Mouse (Mus musculus): Measurements from ENCODE around the gene Col16a1. TPM values are rescaled to one million over a fixed set of nuclear protein-coding genes. Genes with fewer than 3 reads are reported as not detected.

The Col16a1 gene
- total and polyA plus RNA-seq, 3 experiments, result 0.25 to 0.50 TPM; not detected in 1

DNA sequence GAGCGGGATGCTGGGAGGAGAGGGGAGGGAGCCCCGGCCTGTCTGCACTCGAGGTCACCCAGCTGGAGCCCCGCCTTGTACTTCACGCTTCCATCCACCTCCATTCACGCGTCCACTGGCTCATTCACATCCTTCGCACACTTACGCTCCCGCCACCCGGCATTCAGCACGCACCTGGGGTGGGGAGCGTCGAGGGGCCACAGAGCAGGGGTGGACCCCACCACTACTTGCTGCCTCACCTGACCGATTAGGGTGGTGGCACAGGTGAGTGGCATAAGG, 91.5 kb downstream of the Col16a1 start, which contains the start of gene Hcrtr1:
Gene Hcrtr1, minus strand, starts transcription at position 146 of the 279 bp plus-strand sequence.
- no peak within 1 kb of the TSS for H3K4me3 ChIP-seq (ENCODE audit: control insufficient read depth in 1 of 2, insufficient read depth in 1 of 2, low read depth in 2 of 2, low read length in 2 of 2)
- H3K4me1 ChIP-seq (ENCODE audit: control insufficient read depth in 1 of 2, insufficient read depth in 2 of 2, low read length in 2 of 2), result no peaks in the 10 kb centered on the region
- no peaks in the 10 kb centered on the region for H3K9me3 ChIP-seq (replicated peaks; ENCODE audit: insufficient read depth, low read length)
- no peak for TF ChIP-seq TBP (IDR thresholded peaks at IDR 0.05; ENCODE audit: low read depth, low read length)
- no peak for TF ChIP-seq RAD21 (IDR thresholded peaks at IDR 0.05; ENCODE audit: low read depth, low read length)
- no peak for TF ChIP-seq TAL1 (IDR thresholded peaks at IDR 0.05; ENCODE audit: low read length)
- TF ChIP-seq POLR2AphosphoS5 (IDR thresholded peaks at IDR 0.05; ENCODE audit: borderline replicate concordance, low read depth, low read length), result no peak
- H3K9ac ChIP-seq (ENCODE audit: control insufficient read depth, low read depth, low read length, poor library complexity, severe bottlenecking), result no peak within 1 kb of the TSS
- H3K27ac ChIP-seq (ENCODE audit: control insufficient read depth, low read depth, low read length), result no peak within 1 kb of the TSS
- H3K27me3 ChIP-seq (ENCODE audit: control insufficient read depth in 1 of 2, insufficient read depth in 2 of 2, low read length in 2 of 2), result peaks cover 9 to 15% of the 10 kb centered on the region in 2 experiments
- DNase-seq (ENCODE audit: low read depth, low spot score), result no peak
- no peaks in the 10 kb centered on the region for H3K36me3 ChIP-seq (ENCODE audit: control insufficient read depth in 1 of 2, insufficient read depth in 2 of 2, low read length in 2 of 2)
- no peaks in the 10 kb centered on the region for H3K79me2 ChIP-seq (ENCODE audit: control insufficient read depth, insufficient read depth, low read length, poor library complexity)

DNA sequence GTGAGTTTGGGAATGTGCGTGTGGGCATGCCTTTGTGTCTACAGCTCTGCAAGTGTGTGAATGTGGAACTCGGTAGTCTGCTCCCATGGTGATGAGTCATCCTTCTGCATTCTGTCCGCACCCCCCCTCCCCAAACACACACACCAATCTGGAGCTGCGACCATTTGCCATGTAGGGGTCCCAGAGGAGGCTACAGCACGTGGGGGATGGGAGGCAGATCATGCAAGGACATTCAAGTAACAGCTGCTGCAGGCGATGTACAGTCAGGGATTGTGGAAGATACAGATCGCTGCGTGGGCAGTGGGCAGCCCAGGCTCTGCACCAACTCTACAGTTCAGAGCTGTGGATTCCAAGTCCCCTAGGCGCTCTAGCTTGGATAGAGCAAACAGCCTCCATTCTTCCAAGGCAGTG, 93.4 kb downstream of the Col16a1 start:
- Histone ChIP-seq H3K4me1 (ENCODE audit: control insufficient read depth in 1 of 2, insufficient read depth in 2 of 2, low read length in 2 of 2) (no peaks in the 10 kb centered on the region), H3K9ac (ENCODE audit: control insufficient read depth, low read depth, low read length, poor library complexity, severe bottlenecking) (no peak overlapping the region), H3K4me3 (ENCODE audit: control insufficient read depth in 1 of 2, insufficient read depth in 1 of 2, low read depth in 2 of 2, low read length in 2 of 2) (no peak overlapping the region), H3K9me3 (replicated peaks; ENCODE audit: insufficient read depth, low read length) (no peaks in the 10 kb centered on the region), H3K79me2 (ENCODE audit: control insufficient read depth, insufficient read depth, low read length, poor library complexity) (no peaks in the 10 kb centered on the region), H3K27ac (ENCODE audit: control insufficient read depth, low read depth, low read length) (no peak overlapping the region), H3K36me3 (ENCODE audit: control insufficient read depth in 1 of 2, insufficient read depth in 2 of 2, low read length in 2 of 2) (no peaks in the 10 kb centered on the region), H3K27me3 (ENCODE audit: control insufficient read depth in 1 of 2, insufficient read depth in 2 of 2, low read length in 2 of 2) (peaks cover 11 to 23% of the 10 kb centered on the region in 2 experiments)
- no peak for TF ChIP-seq GABPA (IDR thresholded peaks at IDR 0.05; ENCODE audit: low read depth, low read length)
- no peak for TF ChIP-seq MYB (IDR thresholded peaks at IDR 0.05; ENCODE audit: low read depth, low read length)
- no peak for TF ChIP-seq SIN3A (IDR thresholded peaks at IDR 0.05; ENCODE audit: low read length)
- TF ChIP-seq NRF1 (IDR thresholded peaks at IDR 0.05; ENCODE audit: insufficient read depth, low read depth, low read length, poor library complexity, severe bottlenecking), result no peak
- no peak for TF ChIP-seq SMC3 (IDR thresholded peaks at IDR 0.05; ENCODE audit: low read depth, low read length)
- TF ChIP-seq UBTF (IDR thresholded peaks at IDR 0.05; ENCODE audit: borderline replicate concordance, insufficient read depth, low read depth, low read length), result no peak
- TF ChIP-seq MAX (IDR thresholded peaks at IDR 0.05; ENCODE audit: low read length), result no peak
- no peak for TF ChIP-seq USF1 (IDR thresholded peaks at IDR 0.05; ENCODE audit: low read depth, low read length)
- TF ChIP-seq HCFC1 (IDR thresholded peaks at IDR 0.05; ENCODE audit: low read depth, low read length), result no peak
- TF ChIP-seq MYC (IDR thresholded peaks at IDR 0.05; ENCODE audit: low read depth, low read length), result no peak
- TF ChIP-seq TBP (IDR thresholded peaks at IDR 0.05; ENCODE audit: low read depth, low read length), result no peak
- no peak for DNase-seq (ENCODE audit: low read depth, low spot score)

DNA sequence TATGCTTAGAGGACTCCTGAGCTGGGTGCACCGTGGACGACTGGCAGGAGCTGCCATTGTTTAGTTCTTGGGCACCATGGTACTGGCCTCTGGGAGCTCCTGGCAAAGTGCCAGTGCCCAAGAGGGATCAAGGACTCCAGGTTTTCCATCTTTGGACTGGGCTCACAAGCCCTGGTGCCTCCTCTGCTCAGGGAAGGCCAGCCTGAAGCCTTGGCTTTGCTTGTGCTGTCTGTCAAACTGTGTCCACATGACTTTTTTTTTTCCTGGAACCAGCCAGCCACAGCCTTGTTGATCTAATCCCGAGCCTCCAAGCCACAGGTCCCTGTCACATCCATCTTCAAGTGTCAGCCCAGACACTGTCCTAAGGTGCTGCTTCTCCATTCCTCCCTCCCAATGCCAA, 94.1 kb downstream of the Col16a1 start:
- H3K27ac ChIP-seq (ENCODE audit: control insufficient read depth, low read depth, low read length), result no peak overlapping the region
- H3K4me3 ChIP-seq (ENCODE audit: control insufficient read depth in 1 of 2, insufficient read depth in 1 of 2, low read depth in 2 of 2, low read length in 2 of 2), result no peak overlapping the region
- H3K27me3 ChIP-seq (ENCODE audit: control insufficient read depth in 1 of 2, insufficient read depth in 2 of 2, low read length in 2 of 2), result peaks cover 17 to 28% of the 10 kb centered on the region in 2 experiments
- no peak overlapping the region for H3K9ac ChIP-seq (ENCODE audit: control insufficient read depth, low read depth, low read length, poor library complexity, severe bottlenecking)
- H3K9me3 ChIP-seq (replicated peaks; ENCODE audit: insufficient read depth, low read length), result no peaks in the 10 kb centered on the region
- H3K36me3 ChIP-seq (ENCODE audit: control insufficient read depth in 1 of 2, insufficient read depth in 2 of 2, low read length in 2 of 2), result no peaks in the 10 kb centered on the region
- H3K4me1 ChIP-seq (ENCODE audit: control insufficient read depth in 1 of 2, insufficient read depth in 2 of 2, low read length in 2 of 2), result no peaks in the 10 kb centered on the region
- TF ChIP-seq UBTF (IDR thresholded peaks at IDR 0.05; ENCODE audit: borderline replicate concordance, insufficient read depth, low read depth, low read length), result no peak
- TF ChIP-seq MAX (IDR thresholded peaks at IDR 0.05; ENCODE audit: low read length), result no peak
- no peak for TF ChIP-seq JUND (IDR thresholded peaks at IDR 0.05; ENCODE audit: low read depth, low read length)
- TF ChIP-seq POLR2AphosphoS5 (IDR thresholded peaks at IDR 0.05; ENCODE audit: borderline replicate concordance, low read depth, low read length), result no peak
- TF ChIP-seq KAT2A (conservative IDR thresholded peaks at IDR 0.05; ENCODE audit: low read depth, low read length), result no peak
- TF ChIP-seq MAZ (IDR thresholded peaks at IDR 0.05; ENCODE audit: low read depth, low read length), result no peak
- no peak for TF ChIP-seq ETS1 (IDR thresholded peaks at IDR 0.05; ENCODE audit: low read depth, low read length)
- TF ChIP-seq USF1 (IDR thresholded peaks at IDR 0.05; ENCODE audit: low read depth, low read length), result no peak
- no peak for TF ChIP-seq ZNF384 (IDR thresholded peaks at IDR 0.05; ENCODE audit: low read depth, low read length)
- no peak for TF ChIP-seq ELF1 (IDR thresholded peaks at IDR 0.05; ENCODE audit: low read depth, low read length)
- no peak for TF ChIP-seq GATA1 (IDR thresholded peaks at IDR 0.05; ENCODE audit: low read depth, low read length)
- TF ChIP-seq MYB (IDR thresholded peaks at IDR 0.05; ENCODE audit: low read depth, low read length), result no peak
- no peak for TF ChIP-seq HCFC1 (IDR thresholded peaks at IDR 0.05; ENCODE audit: low read depth, low read length)
- no peak for TF ChIP-seq TAL1 (IDR thresholded peaks at IDR 0.05; ENCODE audit: low read length)
- no peak for TF ChIP-seq CHD1 (IDR thresholded peaks at IDR 0.05; ENCODE audit: low read depth, low read length)
- no peak for TF ChIP-seq ZMIZ1 (IDR thresholded peaks at IDR 0.05; ENCODE audit: low read depth, low read length)
- H3K79me2 ChIP-seq (ENCODE audit: control insufficient read depth, insufficient read depth, low read length, poor library complexity), result no peaks in the 10 kb centered on the region
- no peak for DNase-seq (ENCODE audit: low read depth, low spot score)
